Mouse (Mus musculus) ES-Bruce4 (cell line): ENCODE data around the gene Trdmt1. TPM values are rescaled to one million over a fixed set of nuclear protein-coding genes. Genes with fewer than 3 reads are reported as not detected.

Experiments
- H3K27ac ChIP-seq: 2 replicates; pipeline ENCODE4 v1.5.1; 2012; ENCODE audit warnings: low read length, inconsistent platforms; ENCODE audit not compliant: insufficient read depth
- H3K27me3 ChIP-seq: 2 replicates; pipeline ENCODE4 v1.6.1; 2012; ENCODE audit warnings: mild to moderate bottlenecking, low read length, inconsistent platforms; ENCODE audit not compliant: control insufficient read depth, poor library complexity, insufficient read depth, severe bottlenecking
- H3K36me3 ChIP-seq: 2 replicates; pipeline ENCODE4 v1.6.1; 2012; ENCODE audit warnings: inconsistent platforms, mild to moderate bottlenecking, low read length, moderate library complexity; ENCODE audit not compliant: control insufficient read depth, poor library complexity, insufficient read depth, severe bottlenecking
- H3K4me1 ChIP-seq: one replicate; pipeline ENCODE4 v1.8.1; 2011; ENCODE audit warnings: low read length; ENCODE audit not compliant: control insufficient read depth, insufficient read depth
- H3K4me3 ChIP-seq: 2 replicates; pipeline ENCODE4 v1.5.1; 2011; ENCODE audit warnings: low read depth, mild to moderate bottlenecking, low read length
- H3K9ac ChIP-seq: 2 replicates; pipeline ENCODE4 v1.6.1; 2012; ENCODE audit warnings: low read depth, mild to moderate bottlenecking, inconsistent platforms; ENCODE audit not compliant: poor library complexity, severe bottlenecking
- H3K9me3 ChIP-seq: replicated peaks from 2 replicates; pipeline ENCODE4 v1.6.1; 2012; ENCODE audit warnings: mild to moderate bottlenecking, low read length, inconsistent platforms; ENCODE audit not compliant: control insufficient read depth, poor library complexity, insufficient read depth, severe bottlenecking
- CTCF ChIP-seq: IDR thresholded peaks from one replicate; pipeline ENCODE4 v1.8.1; 2011; ENCODE audit warnings: low read depth, low read length
- EP300 ChIP-seq: IDR thresholded peaks from 2 replicates; pipeline ENCODE4 v1.6.1; 2011; ENCODE audit warnings: low read depth, low read length; ENCODE audit not compliant: insufficient read depth
- POLR2A ChIP-seq: IDR thresholded peaks from one replicate; pipeline ENCODE4 v1.8.1; 2011; ENCODE audit warnings: low read length; ENCODE audit not compliant: insufficient read depth
- polyA plus RNA-seq: library from polyadenylated mRNA; stranded (reverse); fragments of >200 nt; gene quantifications from 2 replicates; pipeline ENCODE4 v1.2.4, GENCODE M21; 2011; ENCODE audit warnings: low read depth; ENCODE audit not compliant: missing spikeins, insufficient read depth, insufficient read length

Gene Trdmt1
- polyA plus RNA-seq, 1 experiment, result 14.9 TPM

- TF ChIP-seq CTCF (no peak), EP300 (no peak), POLR2A (no peak)
- H3K36me3 ChIP-seq, result no peaks in the 10 kb centered on the region
- no peaks in the 10 kb centered on the region for H3K4me1 ChIP-seq
- no peaks in the 10 kb centered on the region for H3K9me3 ChIP-seq
- no peaks in the 10 kb centered on the region for H3K27me3 ChIP-seq
- no peak overlapping the region for H3K9ac ChIP-seq
- H3K27ac ChIP-seq, result no peak overlapping the region
- no peak overlapping the region for H3K4me3 ChIP-seq
Measured at GRCm38 (mm10) chr2:13560396-13560795, 15.9 kb upstream of the Trdmt1 start.

GRCm38 (mm10) chr2:13559729-13560128 is 15.3 kb upstream of the Trdmt1 start:
- no peak overlapping the region for H3K9ac ChIP-seq
- no peaks in the 10 kb centered on the region for H3K9me3 ChIP-seq
- TF ChIP-seq POLR2A (no peak), CTCF (no peak), EP300 (no peak)
- H3K4me3 ChIP-seq, result no peak overlapping the region
- no peaks in the 10 kb centered on the region for H3K36me3 ChIP-seq
- H3K4me1 ChIP-seq, result no peaks in the 10 kb centered on the region
- H3K27ac ChIP-seq, result no peak overlapping the region
- H3K27me3 ChIP-seq, result no peaks in the 10 kb centered on the region

DNA sequence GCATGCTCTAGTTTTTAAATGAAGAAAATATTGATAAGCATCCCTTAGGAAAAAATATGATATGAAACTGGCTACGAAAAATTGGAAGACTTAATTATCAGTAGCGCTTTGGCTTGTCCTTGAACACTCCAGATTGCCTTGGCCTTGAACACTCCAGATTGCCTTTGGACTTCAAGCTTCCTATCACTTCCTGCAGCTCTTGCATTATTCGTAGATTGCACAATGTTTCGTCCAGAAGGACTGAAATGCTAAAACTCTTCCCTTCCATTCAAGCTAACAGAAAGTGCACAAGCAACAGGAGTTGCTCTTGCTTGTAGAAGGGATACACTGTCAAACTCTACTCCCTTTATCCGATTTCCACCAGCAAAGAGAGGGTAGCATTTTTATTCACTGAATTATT is 14.8 kb upstream of the Trdmt1 start:
- Histone ChIP-seq H3K4me1 (no peaks in the 10 kb centered on the region), H3K36me3 (no peaks in the 10 kb centered on the region), H3K4me3 (no peak overlapping the region), H3K27me3 (no peaks in the 10 kb centered on the region), H3K9ac (no peak overlapping the region), H3K27ac (no peak overlapping the region), H3K9me3 (no peaks in the 10 kb centered on the region)
- TF ChIP-seq EP300 (no peak), CTCF (no peak), POLR2A (no peak)

DNA sequence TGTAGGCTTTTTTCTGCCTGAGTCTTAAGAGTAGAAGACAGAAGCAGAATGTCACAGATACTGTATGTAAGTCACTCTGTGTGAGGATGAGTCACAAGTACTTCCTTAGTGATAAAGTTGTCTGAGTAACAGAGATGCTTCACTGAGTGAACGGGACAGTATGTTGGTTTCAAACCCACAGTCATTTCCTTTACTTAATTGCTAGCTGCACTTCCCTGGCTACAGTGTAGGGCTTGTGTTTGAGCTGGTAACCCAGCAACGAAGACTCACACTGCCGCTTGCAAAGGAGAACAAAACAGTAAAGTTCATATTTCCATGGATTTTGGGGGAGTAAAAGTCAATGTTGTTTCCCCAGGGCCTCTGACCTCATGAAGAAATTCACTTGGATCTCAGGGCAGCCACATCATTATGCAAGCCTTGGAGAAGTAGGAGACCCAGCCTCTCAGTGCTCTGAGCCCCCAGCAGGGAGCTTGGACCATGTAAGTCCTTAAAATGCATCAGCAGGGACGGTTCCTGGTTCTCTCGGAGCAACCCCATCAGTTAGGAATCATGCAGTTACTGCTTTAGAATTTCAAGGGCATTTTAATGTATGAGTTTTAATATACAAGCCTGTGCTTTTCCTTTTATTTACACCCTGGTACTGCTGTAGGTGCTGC is 14.3 kb upstream of the Trdmt1 start:
- TF ChIP-seq EP300 (no peak), CTCF (no peak), POLR2A (no peak)
- Histone ChIP-seq H3K4me3 (no peak overlapping the region), H3K9ac (no peak overlapping the region), H3K9me3 (no peaks in the 10 kb centered on the region), H3K4me1 (no peaks in the 10 kb centered on the region), H3K27me3 (no peaks in the 10 kb centered on the region), H3K27ac (no peak overlapping the region), H3K36me3 (no peaks in the 10 kb centered on the region)

DNA sequence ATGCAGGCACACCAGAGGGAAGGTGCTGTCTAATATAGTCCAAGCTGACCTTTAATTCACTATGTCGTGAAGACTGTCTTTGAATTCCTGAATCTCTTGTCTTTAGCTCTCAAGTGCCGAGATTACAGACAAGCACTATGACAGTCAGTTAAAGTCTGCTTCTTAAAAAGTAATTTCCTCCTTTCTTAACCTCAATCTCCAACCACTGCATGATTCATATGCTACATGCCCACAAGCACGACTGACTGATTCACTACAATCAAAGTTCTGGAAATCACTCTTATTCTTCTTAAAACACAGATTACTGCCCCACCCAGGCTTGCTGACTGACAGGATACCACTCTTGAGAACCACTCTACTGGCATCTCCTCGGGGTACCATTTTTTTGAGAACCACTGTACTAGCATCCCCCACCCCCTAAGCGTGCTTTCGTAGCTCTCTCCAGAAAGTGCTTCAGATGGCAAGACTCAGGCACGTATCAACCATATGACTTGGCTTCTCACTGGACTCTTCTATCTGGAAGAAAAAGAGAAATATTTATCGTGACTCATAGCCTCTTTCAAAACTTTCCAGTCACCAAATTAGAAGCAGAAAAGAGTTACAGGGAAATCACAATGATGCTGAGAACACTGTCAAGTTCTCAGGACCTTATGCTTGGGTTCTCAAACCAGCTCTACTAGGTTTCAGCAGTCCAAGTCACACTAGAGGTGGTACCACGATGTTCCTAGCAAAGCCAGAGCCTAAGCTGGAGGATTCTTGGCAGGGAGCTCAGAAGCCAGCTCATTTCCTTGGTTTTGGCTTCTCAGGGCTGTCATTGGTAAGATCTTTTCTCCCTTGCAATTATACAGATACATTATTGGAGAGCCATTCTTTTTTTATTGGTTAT is 12.9 kb upstream of the Trdmt1 start:
- Histone ChIP-seq H3K27ac (no peak overlapping the region), H3K36me3 (no peaks in the 10 kb centered on the region), H3K9ac (no peak overlapping the region), H3K9me3 (no peaks in the 10 kb centered on the region), H3K4me1 (no peaks in the 10 kb centered on the region), H3K27me3 (no peaks in the 10 kb centered on the region), H3K4me3 (no peak overlapping the region)
- TF ChIP-seq EP300, result no peak
- no peak for TF ChIP-seq CTCF
- TF ChIP-seq POLR2A, result no peak

DNA sequence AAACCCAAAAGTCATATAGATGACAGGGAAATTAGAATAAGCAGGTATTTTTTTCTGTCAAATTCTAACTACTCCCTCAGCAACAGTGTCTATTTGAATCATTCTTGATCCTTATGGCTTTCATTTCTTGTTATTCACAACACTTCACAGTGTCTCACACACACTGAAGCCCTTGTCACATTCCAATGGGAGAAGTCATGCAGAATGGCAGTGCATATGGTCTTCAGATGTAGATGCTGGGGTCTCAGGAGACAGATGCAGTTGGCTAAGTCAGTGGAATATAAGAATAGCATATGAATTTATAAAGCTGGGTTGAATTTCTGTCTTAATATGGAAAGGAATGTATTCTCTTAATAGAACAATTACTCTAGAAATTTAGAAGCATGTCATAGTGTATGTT is 11.8 kb upstream of the Trdmt1 start:
- Histone ChIP-seq H3K27ac (no peak overlapping the region), H3K36me3 (no peaks in the 10 kb centered on the region), H3K9me3 (no peaks in the 10 kb centered on the region), H3K27me3 (no peaks in the 10 kb centered on the region), H3K4me3 (no peak overlapping the region), H3K9ac (no peak overlapping the region), H3K4me1 (no peaks in the 10 kb centered on the region)
- no peak for TF ChIP-seq EP300
- TF ChIP-seq CTCF, result no peak
- no peak for TF ChIP-seq POLR2A
